Mouse (Mus musculus): Measurements from ENCODE around the gene Hmcn2.

Gene Hmcn2

DNA sequence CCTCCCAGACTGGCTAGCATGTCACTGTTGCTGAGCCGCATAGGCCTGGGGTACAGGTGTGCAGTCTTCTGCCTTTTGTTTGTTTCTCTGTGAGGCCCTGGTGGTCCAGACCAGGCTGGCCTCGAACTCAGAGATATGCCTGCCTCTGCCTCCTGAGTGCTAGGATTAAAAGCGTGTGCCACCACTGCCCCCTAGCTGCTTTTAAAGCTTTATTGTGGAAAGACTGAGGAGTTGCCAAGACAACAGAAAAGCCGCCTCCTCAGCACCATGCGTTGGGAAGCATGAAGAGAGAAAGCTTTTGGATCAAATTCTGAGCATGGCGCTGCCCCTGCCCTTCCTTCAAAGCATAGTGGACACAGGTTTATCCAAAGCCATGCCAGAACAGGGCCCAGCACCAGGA is 194.6 kb downstream of the Hmcn2 start:
- no peak for DNase-seq (ENCODE audit: extremely low read depth, low read depth)
